Mouse (Mus musculus) liver, embryonic 15.5 days (tissue): ENCODE data around the gene Tfap2a. TPM values are rescaled to one million over a fixed set of nuclear protein-coding genes. Genes with fewer than 3 reads are reported as not detected.

Source experiments
- ATAC-seq: fragments of 200-750 bp; cut with Nextera tagmentation; 2 replicates; pipeline ENCODE4 v1.8.0; 2017; ENCODE audit warnings: moderate number of reproducible peaks, mild to moderate bottlenecking, moderate library complexity; ENCODE audit not compliant: insufficient read depth
- H3K27ac ChIP-seq: fragments of 300-500 bp; sonication (generic); replicated peaks from 2 replicates; pipeline ENCODE4 v1.5.1; 2015; ENCODE audit warnings: mild to moderate bottlenecking, inconsistent platforms
- H3K27me3 ChIP-seq: fragments of 300-500 bp; sonication (generic); 2 replicates; pipeline ENCODE4 v1.6.1; 2015; ENCODE audit warnings: mild to moderate bottlenecking, inconsistent platforms
- H3K36me3 ChIP-seq: fragments of 300-500 bp; sonication (generic); replicated peaks from 2 replicates; pipeline ENCODE4 v1.6.1; 2015; ENCODE audit warnings: moderate library complexity, mild to moderate bottlenecking, inconsistent platforms
- H3K4me1 ChIP-seq: fragments of 300-500 bp; sonication (generic); replicated peaks from 2 replicates; pipeline ENCODE4 v1.6.1; 2015; ENCODE audit warnings: inconsistent platforms
- H3K4me2 ChIP-seq: fragments of 300-500 bp; sonication (generic); 2 replicates; pipeline ENCODE4 v1.6.1; 2015; ENCODE audit warnings: moderate library complexity, mild to moderate bottlenecking, inconsistent platforms
- H3K4me3 ChIP-seq: fragments of 300-500 bp; sonication (generic); replicated peaks from 2 replicates; pipeline ENCODE4 v1.5.1; 2015; ENCODE audit warnings: mild to moderate bottlenecking, inconsistent platforms
- H3K9ac ChIP-seq: fragments of 300-500 bp; sonication (generic); 2 replicates; pipeline ENCODE4 v1.6.1; 2015; ENCODE audit warnings: moderate library complexity, mild to moderate bottlenecking, inconsistent platforms
- H3K9me3 ChIP-seq: fragments of 300-500 bp; sonication (generic); replicated peaks from 2 replicates; pipeline ENCODE4 v1.6.1; 2016; ENCODE audit warnings: inconsistent platforms
- WGBS: fragments of 180-500 bp; shearing (Covaris S2); methylation state at CpG from one replicate; pipeline ENCODE4 v1.1.7; 2015; ENCODE audit warnings: mixed read lengths; ENCODE audit not compliant: insufficient replicate concordance; 5-methylcytosine and 5-hydroxymethylcytosine counted together
- polyA plus RNA-seq: library from polyadenylated mRNA; unstranded; fragments of >200 nt; fragmentation: Nextera tagmentation; extraction: Ambion mirVana; gene quantifications from 2 replicates; pipeline ENCODE4 v1.2.1, GENCODE M21; 2015

The Tfap2a gene
- polyA plus RNA-seq, 1 experiment from 2014 or later, result not detected

DNA sequence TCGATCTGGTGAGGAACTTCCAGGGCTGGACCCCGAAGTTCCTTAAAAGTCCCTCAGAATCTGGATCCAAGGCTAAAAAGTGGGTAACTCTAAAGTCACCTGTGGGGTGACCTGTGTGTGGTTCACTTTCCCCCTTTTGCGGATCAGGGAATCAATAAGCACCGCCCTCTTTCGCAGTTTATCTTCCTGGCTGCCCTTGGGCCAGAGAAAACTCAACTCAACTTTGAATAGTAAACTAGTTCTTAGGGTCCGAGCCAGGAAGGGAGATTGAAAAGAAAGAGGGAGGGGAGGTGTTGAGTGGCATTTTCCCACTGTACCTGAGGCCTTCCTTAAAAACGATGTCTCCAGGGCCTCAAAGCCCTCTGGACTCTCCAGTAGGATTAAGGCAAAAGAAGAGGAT, 3.3 kb upstream of the Tfap2a start:
- no peak overlapping the region for H3K4me3 ChIP-seq
- ATAC-seq, result no peak
- H3K4me1 ChIP-seq, result no peaks in the 10 kb centered on the region
- 2% methylated on average over 7 of the region's 7 CpGs for WGBS
- H3K27me3 ChIP-seq, result peaks cover 100% of the 10 kb centered on the region
- no peak overlapping the region for H3K4me2 ChIP-seq
- H3K27ac ChIP-seq, result no peak overlapping the region
- no peak overlapping the region for H3K9ac ChIP-seq
- no peaks in the 10 kb centered on the region for H3K36me3 ChIP-seq
- no peaks in the 10 kb centered on the region for H3K9me3 ChIP-seq

DNA sequence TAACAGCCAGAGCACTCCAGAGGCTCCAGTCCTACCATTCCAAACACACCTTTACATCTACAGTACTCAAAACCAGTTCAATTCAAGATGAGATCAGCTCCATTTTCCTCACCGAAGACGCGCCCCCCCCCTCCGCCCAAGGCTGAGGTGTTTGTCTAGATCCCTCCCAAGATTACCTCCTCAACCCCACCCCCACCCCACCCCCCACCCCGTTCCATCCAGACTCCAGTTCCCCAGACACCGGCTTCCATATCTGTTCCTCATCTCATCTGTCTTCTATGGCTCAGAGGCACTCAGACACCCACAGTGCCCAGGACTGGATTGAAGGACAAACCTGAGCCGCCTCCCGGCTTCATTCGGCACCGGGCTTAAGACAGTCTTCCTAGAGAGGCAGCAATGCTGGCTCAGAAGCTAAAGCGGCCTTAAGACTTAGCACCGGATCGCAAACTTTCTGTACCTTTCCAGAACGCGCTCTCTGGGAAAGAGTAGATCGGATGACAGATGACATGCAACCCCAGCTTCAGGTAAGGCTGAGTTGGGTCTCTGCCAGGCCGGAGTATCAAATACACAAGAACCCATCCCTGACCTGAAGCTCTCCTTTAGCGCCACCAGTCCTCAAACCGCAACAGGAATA, 2.7 kb upstream of the Tfap2a start:
- no peaks in the 10 kb centered on the region for H3K9me3 ChIP-seq
- peaks cover 100% of the 10 kb centered on the region for H3K27me3 ChIP-seq
- WGBS, result 2% methylated on average over 19 of the region's 19 CpGs
- H3K4me2 ChIP-seq, result no peak overlapping the region
- H3K27ac ChIP-seq, result no peak overlapping the region
- no peak for ATAC-seq
- H3K4me1 ChIP-seq, result no peaks in the 10 kb centered on the region
- H3K9ac ChIP-seq, result no peak overlapping the region
- no peak overlapping the region for H3K4me3 ChIP-seq
- H3K36me3 ChIP-seq, result no peaks in the 10 kb centered on the region

- Histone ChIP-seq H3K4me1 (no peaks in the 10 kb centered on the region), H3K4me3 (no peak overlapping the region), H3K27ac (no peak overlapping the region), H3K36me3 (no peaks in the 10 kb centered on the region), H3K27me3 (peaks cover 100% of the 10 kb centered on the region), H3K9me3 (no peaks in the 10 kb centered on the region), H3K4me2 (no peak overlapping the region), H3K9ac (no peak overlapping the region)
- no peak for ATAC-seq
- 2% methylated on average over 10 of the region's 10 CpGs for WGBS
These were observed 1.7 kb upstream of the Tfap2a start for GRCm38 (mm10) chr13:40739901-40740300.

DNA sequence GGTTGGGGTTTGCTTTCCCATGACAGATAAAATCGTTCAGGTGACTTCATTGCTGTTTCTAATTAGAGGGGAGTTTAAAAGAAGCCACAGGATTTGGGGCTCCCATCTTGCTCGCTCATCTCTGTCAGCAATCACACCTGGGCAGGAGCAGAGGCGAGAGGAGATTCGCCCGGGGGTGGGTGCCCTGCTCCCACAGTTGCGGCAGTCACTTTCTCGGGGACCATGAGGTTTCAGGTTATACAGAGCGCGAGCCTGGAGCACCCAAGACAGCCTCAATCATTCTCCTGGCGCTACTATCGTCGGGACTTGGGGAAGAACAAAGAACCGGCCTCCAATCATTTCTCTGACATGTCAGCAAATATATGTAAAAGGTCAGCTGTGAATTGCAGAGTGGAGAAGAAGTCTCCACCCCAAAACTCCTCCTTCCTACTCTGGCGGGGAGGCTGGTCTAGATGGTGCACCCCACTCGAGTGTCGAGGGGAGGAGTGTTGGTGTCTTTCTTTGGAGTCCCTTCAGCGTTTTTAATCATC, 1.0 kb upstream of the Tfap2a start:
- WGBS, result 3% methylated on average over 17 of the region's 17 CpGs
- no peak overlapping the region for H3K27ac ChIP-seq
- H3K4me3 ChIP-seq, result no peak overlapping the region
- no peak overlapping the region for H3K9ac ChIP-seq
- H3K36me3 ChIP-seq, result no peaks in the 10 kb centered on the region
- H3K4me1 ChIP-seq, result 0 out of 2 replicates have a peak, but pooled peaks cover 3% of the 10 kb centered on the region
- H3K27me3 ChIP-seq, result peaks cover 100% of the 10 kb centered on the region
- no peak for ATAC-seq
- no peak overlapping the region for H3K4me2 ChIP-seq
- no peaks in the 10 kb centered on the region for H3K9me3 ChIP-seq

- H3K4me3 ChIP-seq, result no peak overlapping the region
- no peak overlapping the region for H3K27ac ChIP-seq
- WGBS, result 6% methylated on average over 22 of the region's 22 CpGs
- no peaks in the 10 kb centered on the region for H3K36me3 ChIP-seq
- H3K4me2 ChIP-seq, result no peak overlapping the region
- 0 out of 2 replicates have a peak, but pooled peaks cover 7% of the 10 kb centered on the region for H3K4me1 ChIP-seq
- ATAC-seq, result no peak
- peaks cover 100% of the 10 kb centered on the region for H3K27me3 ChIP-seq
- H3K9me3 ChIP-seq, result no peaks in the 10 kb centered on the region
- H3K9ac ChIP-seq, result no peak overlapping the region
These were observed 415 bp downstream of the Tfap2a start for GRCm38 (mm10) chr13:40737761-40738160.

DNA sequence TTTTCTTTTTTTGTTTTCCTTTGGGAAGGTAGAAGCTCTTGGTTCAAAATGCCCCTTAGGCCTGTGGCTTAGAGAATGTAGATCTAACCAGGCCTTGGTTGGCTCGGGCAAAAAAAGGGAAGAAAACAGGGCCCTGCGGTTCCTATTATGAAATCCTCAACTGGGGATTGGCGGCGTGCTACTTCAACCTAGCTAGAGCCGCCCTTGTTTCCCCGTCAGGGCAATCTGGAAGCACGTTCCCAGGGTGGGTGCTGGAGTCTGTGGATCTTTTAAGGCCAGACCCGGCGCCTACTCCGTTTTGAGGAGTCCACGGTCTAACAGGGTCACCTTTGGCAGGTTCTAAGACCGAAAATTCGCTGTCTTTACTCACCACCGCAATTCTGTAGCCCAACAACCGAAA, 1.1 kb downstream of the Tfap2a start:
- H3K27me3 ChIP-seq, result peaks cover 100% of the 10 kb centered on the region
- H3K4me3 ChIP-seq, result no peak overlapping the region
- no peak for ATAC-seq
- no peak overlapping the region for H3K27ac ChIP-seq
- H3K36me3 ChIP-seq, result no peaks in the 10 kb centered on the region
- H3K9ac ChIP-seq, result no peak overlapping the region
- no peak overlapping the region for H3K4me2 ChIP-seq
- H3K4me1 ChIP-seq, result 0 out of 2 replicates have a peak, but pooled peaks cover 7% of the 10 kb centered on the region
- WGBS, result 6% methylated on average over 15 of the region's 15 CpGs
- H3K9me3 ChIP-seq, result no peaks in the 10 kb centered on the region

GRCm38 (mm10) chr13:40736107-40736780, 1.9 kb downstream of the Tfap2a start:
- no peak for ATAC-seq
- Histone ChIP-seq H3K4me3 (no peak overlapping the region), H3K36me3 (no peaks in the 10 kb centered on the region), H3K27ac (no peak overlapping the region), H3K27me3 (peaks cover 100% of the 10 kb centered on the region), H3K9ac (no peak overlapping the region), H3K9me3 (no peaks in the 10 kb centered on the region), H3K4me1 (0 out of 2 replicates have a peak, but pooled peaks cover 7% of the 10 kb centered on the region), H3K4me2 (no peak overlapping the region)
- 28% methylated on average over 19 of the region's 19 CpGs for WGBS

DNA sequence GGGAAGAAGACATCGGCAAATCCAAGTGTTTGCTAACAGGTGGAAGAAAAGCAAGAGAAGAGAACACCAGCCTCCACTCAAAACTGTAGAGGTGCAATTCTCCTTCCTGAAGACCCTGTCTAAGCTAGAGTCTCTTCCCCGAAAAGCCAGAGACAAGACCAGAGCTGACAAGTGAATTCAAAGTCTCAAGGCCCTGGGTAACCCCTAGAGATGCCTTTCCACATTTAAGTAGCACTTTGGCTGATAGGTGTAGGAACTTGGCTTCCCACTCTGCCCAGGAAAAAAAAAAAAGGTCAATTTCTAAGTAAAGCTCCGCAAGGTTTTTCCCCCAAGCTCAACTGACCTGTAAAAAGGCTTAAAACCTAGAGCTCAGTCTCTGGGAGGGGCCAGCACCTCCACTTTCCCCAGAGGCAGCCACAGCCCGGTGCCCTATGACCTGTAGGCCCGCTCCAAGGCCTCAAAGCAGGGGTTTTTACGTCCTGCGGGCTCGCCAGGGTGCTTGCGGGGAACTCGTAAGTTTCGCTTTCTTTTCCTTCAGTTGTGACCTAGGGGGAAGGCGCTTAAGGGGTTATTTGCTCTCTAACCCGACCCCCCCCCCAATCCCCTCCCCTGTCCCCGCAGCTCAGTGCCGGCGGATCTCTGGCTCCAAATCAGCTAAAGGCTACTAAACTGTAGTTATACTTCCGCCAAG, 2.6 kb downstream of the Tfap2a start:
- Histone ChIP-seq H3K4me3 (peak overlapping the region; percentile 5; the same call in 1 of the 2 replicates), H3K27me3 (peaks cover 100% of the 10 kb centered on the region), H3K4me1 (peaks cover 8% of the 10 kb centered on the region), H3K36me3 (no peaks in the 10 kb centered on the region), H3K9ac (no peak overlapping the region), H3K4me2 (peak overlapping the region; percentile 35; the same call in 1 of the 2 replicates), H3K9me3 (no peaks in the 10 kb centered on the region), H3K27ac (no peak overlapping the region)
- 9% methylated on average over 17 of the region's 17 CpGs for WGBS
- ATAC-seq, result no peak

DNA sequence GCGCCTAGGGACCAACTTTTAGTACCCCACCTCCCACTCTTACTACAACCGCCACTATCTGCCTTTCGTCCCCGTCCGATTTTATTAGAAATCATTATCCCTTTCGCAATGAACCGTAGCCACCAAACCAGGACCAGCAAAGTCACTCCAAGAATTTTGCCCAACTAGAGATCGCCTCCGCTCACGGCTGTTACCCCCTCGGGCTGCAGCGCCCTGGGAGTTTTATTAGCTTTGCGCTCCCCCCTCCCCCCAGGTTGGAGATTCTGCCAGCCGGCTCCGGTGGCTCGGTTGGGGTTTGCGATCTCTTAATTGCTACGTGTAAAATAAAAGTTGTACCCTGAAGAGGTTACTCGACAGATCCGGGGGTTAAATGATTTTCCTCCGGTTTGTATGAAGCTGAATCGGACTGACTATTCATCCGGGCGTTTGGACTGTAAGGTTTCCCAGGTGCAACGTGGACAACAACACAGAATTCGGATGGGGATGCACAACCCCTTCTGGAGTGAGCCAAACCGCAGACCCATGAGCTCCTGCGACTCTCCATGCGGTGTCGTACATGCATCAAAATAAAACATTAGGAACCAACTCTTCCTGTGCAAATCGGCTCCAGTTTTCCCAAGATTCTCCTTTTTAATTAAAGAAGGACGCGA, 3.7 kb downstream of the Tfap2a start:
- no peak overlapping the region for H3K27ac ChIP-seq
- ATAC-seq, result no peak
- no peak overlapping the region for H3K9ac ChIP-seq
- no peaks in the 10 kb centered on the region for H3K9me3 ChIP-seq
- H3K36me3 ChIP-seq, result no peaks in the 10 kb centered on the region
- H3K4me1 ChIP-seq, result peaks cover 11% of the 10 kb centered on the region
- H3K4me2 ChIP-seq, result no peak overlapping the region; the same call in 1 of the 2 replicates
- peaks cover 100% of the 10 kb centered on the region for H3K27me3 ChIP-seq
- no peak overlapping the region for H3K4me3 ChIP-seq
- 2% methylated on average over 33 of the region's 33 CpGs for WGBS

DNA sequence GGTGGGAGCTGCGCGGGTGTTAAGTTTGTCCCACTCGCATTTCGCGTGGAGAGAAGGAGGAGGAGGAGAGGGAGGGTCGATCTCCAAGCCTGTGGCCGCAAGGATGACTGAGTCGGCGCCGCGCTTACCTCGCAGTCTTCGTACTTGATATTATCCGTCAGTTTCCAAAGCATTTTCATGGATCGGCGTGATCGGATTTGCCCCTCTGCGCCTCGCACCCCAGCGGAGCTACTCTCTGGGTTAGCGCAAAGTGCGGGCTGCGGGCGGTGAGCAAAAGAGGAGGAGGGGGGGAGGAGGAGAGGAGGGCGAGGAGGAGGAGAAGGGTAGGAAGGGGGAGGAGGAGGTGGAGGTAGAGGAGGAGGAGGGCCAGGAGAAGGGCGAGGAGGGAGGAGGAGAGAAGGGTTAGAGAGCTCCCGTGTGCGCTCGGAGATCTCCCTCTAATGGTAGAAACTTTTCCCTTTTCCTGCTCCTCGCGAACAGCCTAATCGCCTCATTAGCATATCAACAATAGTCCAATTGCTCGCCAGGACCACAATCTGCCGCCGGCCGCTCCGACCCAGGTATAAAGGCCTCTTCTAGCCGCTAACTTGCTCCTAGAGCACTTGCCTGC, 4.5 kb downstream of the Tfap2a start:
- Histone ChIP-seq H3K9ac (no peak overlapping the region), H3K4me1 (peaks cover 11% of the 10 kb centered on the region), H3K36me3 (no peaks in the 10 kb centered on the region), H3K27me3 (peaks cover 100% of the 10 kb centered on the region), H3K27ac (no peak overlapping the region), H3K9me3 (no peaks in the 10 kb centered on the region), H3K4me3 (peak overlapping the region; percentile 24), H3K4me2 (peak overlapping the region; percentile 43)
- no peak for ATAC-seq
- under 1% methylated on average over 36 of the region's 38 CpGs for WGBS
